Mouse (Mus musculus): Measurements from ENCODE around the gene Gm10837. TPM values are rescaled to one million over a fixed set of nuclear protein-coding genes. Genes with fewer than 3 reads are reported as not detected.
A peak's percentile ranks its signal among the peaks of the same experiment; 100 is the strongest.

Gene Gm10837
- total RNA-seq, 2 experiments from 2014 or later: not detected

DNA sequence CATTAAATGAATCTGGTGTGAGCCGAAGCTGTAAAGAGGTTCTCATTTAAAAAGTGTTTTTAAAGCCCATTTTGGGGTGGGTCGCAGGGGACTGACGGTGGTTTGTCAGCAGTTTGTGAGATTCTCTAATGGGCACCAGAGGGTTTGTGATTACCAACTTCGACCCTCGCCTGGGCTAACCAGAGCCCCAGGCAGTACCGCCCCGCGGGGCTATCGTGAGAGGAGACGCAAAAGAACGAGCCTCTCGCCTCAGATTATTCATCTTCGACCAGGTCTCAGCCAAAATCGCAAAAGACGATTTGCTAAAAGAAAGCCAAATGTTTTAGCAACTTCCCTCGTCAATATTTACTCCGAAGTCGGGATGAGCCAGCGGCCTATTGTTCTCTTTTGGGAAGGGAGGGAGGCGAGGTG, 13.1 kb upstream of the Gm10837 start:
- peak; percentile 34 to 40 for DNase-seq
- intact Hi-C loops (cut with DNase I): loop anchor here (10.0 kb wide), 1 partner anchor 252 kb away; no protein-coding TSS in a partner anchor

DNA sequence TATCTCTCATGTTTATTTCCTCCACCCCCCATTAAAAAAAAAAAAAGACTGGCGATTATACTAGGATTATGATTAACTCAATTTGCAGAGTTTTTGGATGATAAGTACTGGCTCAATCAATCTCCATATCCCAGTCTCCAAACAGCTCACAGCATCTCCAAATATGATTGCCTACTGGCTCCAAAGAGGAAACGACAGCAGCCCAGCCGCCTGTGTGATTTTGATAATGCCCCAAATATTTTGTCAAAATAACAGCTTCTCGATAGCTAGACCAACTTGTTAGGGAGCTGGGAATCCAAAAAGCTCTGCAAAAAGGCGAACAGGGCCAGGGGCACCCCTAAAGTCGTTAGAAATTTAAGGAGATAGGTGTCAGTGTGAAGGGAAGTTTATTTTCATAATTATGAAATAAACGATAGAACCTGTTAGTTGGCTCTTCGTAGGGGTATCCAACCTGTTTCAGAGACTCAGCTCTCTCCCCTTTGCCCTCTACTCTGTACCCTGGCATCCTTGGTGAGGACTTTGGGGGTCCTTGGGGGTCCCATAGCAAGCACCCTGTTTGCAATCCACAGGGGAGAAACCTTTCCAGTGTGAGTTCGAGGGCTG, 12.3 kb upstream of the Gm10837 start:
- DNase-seq: peak in 1 of 2 experiments; percentile 22
- intact Hi-C loops (cut with DNase I): loop anchor here (10.0 kb wide), 1 partner anchor 253 kb away; no protein-coding TSS in a partner anchor

DNA sequence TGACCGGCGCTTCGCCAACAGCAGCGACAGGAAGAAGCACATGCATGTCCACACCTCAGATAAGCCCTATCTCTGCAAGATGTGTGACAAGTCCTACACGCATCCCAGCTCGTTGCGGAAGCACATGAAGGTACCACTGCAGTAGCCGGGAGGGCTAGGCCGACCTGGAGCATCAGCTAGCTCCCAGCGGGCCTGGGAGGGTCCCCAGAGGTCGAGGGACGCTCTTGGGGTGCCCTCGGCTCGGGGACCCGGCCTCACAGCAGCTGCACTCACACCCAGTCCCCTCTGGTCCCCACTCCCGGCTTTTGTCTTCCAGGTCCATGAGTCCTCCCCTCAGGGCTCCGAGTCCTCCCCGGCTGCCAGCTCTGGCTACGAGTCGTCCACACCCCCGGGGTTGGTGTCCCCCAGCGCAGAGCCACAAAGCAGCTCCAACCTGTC, 11.8 kb upstream of the Gm10837 start:
- intact Hi-C loops (cut with DNase I): loop anchor here (10.0 kb wide), 1 partner anchor 254 kb away; no protein-coding TSS in a partner anchor
- peak in 1 of 2 experiments; percentile 20 for DNase-seq

DNA sequence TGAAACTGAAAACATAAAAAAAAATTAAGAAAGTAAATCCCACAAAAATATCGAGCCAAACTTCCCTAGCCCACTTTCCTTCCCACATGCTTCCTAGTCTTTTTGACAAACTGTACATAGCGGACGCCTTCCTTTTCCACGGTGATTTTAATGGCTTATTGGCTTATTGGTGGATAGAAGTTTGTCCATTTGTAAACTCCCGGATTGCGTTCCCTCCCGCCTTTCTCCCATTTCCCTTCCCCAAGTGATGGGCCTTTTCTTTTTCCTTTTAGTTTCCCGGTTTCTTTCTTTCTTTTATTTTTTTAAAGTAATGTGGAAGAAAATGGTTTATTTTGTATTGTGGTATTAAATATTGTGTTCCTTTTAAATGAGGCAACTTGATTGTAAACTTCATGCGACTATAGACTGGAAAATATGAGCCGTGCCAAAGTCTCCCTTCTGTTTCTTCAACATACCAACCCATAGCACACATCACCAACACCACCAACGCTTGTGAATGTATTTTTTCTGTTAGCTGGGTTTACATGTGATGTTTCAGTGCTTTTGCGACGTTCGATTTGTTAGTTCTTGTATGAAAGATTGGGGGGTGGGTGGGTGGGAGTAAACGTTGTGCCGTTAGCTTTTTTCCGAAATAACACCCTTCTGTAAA, 10.8 kb upstream of the Gm10837 start:
- DNase-seq: peak in 1 of 2 experiments; percentile 18
- intact Hi-C loops (cut with DNase I): loop anchor here (10.0 kb wide), 1 partner anchor 255 kb away; no protein-coding TSS in a partner anchor

DNA sequence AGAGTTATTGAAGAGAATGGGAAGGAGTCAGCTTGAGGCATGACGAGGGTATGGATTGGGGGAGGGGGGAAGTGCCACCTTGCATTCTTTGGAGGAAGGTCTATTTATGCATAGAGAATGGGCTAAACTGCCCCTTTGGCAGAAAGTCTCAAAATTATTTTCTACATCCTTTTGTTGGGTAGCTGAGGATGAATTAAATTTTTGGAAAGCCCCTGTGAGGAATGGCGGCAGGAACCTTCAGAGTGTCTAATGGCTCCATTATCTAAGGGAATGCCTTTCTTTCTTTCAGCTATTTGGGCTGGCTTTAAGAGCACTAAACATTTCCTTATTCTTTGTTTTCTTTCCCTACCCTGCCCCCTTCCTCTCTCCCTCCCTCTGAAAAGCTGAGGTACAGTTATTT, 10.0 kb upstream of the Gm10837 start:
- no peak for DNase-seq
- intact Hi-C loops (cut with DNase I): no loop called here

GRCm38 (mm10) chr14:122481181-122481580, 9.2 kb upstream of the Gm10837 start:
- intact Hi-C loops (cut with DNase I): no loop called here
- no peak for DNase-seq

GRCm38 (mm10) chr14:122482081-122483023, 8.0 kb upstream of the Gm10837 start:
- intact Hi-C loops (cut with DNase I): no loop called here
- DNase-seq: no peak

GRCm38 (mm10) chr14:122483024-122483385, 7.4 kb upstream of the Gm10837 start:
- no peak for DNase-seq
- intact Hi-C loops (cut with DNase I): no loop called here

GRCm38 (mm10) chr14:122483556-122484421, 6.6 kb upstream of the Gm10837 start:
- no peak for DNase-seq
- intact Hi-C loops (cut with DNase I): no loop called here

GRCm38 (mm10) chr14:122484458-122484843, 5.9 kb upstream of the Gm10837 start:
- no peak for DNase-seq
- intact Hi-C loops (cut with DNase I): no loop called here

DNA sequence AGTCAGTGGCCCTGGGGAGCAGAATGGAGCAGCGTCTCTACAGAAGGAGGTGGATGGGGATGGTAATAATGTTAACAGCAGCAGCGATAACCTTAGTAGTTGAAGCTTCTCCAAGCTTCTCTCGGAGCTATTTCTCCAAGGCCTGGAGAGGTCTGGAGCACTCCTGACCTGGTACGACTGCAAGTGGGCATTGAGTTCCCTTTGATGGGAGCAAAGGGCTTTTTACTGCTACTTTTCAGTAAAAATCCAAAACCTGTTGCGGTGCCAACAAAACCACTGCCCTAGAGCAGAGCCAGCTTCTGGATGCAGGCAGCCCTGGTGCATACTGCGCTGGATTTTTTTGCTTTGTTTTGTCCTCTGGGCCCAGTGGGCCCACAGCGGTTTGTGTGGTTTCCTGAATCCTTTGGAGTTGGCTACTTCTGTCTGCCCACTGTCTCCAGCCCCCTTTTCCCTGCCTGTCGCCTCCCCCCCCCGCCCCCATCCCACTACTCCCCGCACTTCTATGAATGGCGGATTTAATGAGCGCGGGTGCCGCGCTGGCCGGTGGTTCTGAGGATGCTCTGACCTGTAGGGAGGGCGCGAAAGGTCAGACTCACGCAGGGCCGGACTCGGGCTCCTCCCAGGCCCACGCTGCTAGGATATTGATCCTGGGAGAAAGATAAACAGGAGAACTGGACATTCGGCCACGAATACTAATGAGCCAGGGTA, 5.4 kb upstream of the Gm10837 start:
- no peak for DNase-seq
- intact Hi-C loops (cut with DNase I): no loop called here

- intact Hi-C loops (cut with DNase I): no loop called here
- DNase-seq: peak in 1 of 2 experiments; percentile 15
Observed at GRCm38 (mm10) chr14:122485635-122486181, 4.7 kb upstream of the Gm10837 start.

DNA sequence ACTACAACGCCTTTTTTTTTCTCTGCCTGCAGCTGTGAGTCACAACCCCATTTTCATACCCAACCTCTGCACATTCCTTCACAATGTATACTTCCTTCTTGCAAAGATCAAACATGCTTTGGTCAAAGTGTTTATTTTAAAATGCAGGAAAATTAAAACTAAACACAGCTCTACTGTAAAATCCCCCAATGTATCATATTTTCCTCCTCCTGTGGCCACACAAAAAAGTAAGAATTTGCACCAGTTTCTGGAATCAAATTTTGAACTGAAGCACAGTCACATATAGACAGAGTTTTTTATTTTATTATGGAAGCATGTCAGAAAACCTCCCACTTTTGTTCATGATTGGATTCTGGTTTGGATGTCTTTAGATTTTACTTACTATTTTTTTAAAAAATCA, 3.8 kb upstream of the Gm10837 start:
- intact Hi-C loops (cut with DNase I): no loop called here

DNA sequence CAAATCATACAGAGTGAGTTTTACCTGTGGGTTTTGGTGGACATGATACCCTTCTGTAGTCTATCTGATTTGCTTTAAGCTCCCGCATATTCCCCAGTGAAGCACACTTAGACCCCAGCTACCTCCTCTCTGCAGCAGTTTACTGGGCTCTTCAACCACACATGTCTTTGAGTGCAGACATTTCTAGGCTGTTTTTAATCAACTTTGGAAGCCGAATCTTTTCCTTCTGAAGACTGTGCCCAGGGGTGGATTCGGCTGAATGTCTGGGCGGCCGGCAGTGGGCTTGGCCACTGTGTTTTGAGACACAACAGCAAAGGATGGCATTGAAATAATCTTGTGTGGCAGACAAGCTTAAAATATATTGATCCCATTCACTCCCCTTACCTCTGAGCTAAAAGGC, 3.0 kb upstream of the Gm10837 start:
- peak; percentile 11 to 18 for DNase-seq
- intact Hi-C loops (cut with DNase I): no loop called here

More for the DNA sequence above, 3.8 kb upstream of the Gm10837 start:
- no peak for DNase-seq

- DNase-seq: peak in 1 of 2 experiments; percentile 39
- intact Hi-C loops (cut with DNase I): loop anchor here (2.0 kb wide), 1 partner anchor 14 kb away; the partner anchor contains the start of gene Zic2
Observed at GRCm38 (mm10) chr14:122489041-122489440, 1.3 kb upstream of the Gm10837 start.

GRCm38 (mm10) chr14:122489686-122490414, 536 bp upstream of the Gm10837 start:
- intact Hi-C loops (cut with DNase I): loop anchor here (2.0 kb wide), 1 partner anchor 15 kb away; the partner anchor contains the start of gene Zic2
- peak; percentile 27 to 45 for DNase-seq

- intact Hi-C loops (cut with DNase I): no loop called here
- DNase-seq: no peak
Observed at GRCm38 (mm10) chr14:122491521-122491920, 1.1 kb downstream of the Gm10837 start.

DNA sequence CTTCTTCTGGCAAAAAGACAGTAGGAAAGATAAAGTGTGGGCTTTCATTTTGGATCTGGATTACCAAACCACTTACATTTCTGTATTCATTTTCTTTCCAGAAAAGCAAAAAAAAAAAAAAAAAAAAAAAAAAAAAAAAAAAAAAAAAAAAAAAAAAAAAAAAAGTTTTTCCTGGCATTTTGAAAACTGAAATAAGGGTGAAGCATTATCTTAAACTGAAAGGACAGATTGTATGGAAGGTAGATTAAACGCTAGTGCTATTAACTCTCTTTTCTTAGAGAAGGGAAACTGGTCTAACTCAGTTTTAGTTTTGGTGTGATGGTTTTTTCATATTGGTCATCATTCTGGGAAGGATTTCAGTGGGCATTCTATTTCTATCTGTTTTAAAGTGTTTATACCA, 1.6 kb downstream of the Gm10837 start:
- intact Hi-C loops (cut with DNase I): no loop called here
- no peak for DNase-seq
